Mouse (Mus musculus) left cerebral cortex, postnatal 10 days (tissue): ENCODE results near the gene Olfr314. TPM values are rescaled to one million over a fixed set of nuclear protein-coding genes. Genes with fewer than 3 reads are reported as not detected.
A peak's percentile ranks its signal among the peaks of the same experiment; 100 is the strongest.
"Not testable (repeated sequence)": the region's sequence is repeated elsewhere in the genome, so short reads cannot be mapped to it uniquely, and the experiment has no call there.

ENCODE experiments used
- DNase-seq, 2 experiments: peaks; one replicate each; pipeline ENCODE4 v3.0.0; 2021 to 2022; ENCODE audit warnings: low spot score in 2 of 2, mixed read lengths in 1 of 2; ENCODE audit errors: extremely low spot score in 1 of 2
- intact Hi-C: fragments of 180-260 bp; cut with DNase I; formaldehyde crosslinking; loops from one replicate; pipeline ENCODE4 v1.15.1; 2025
- total RNA-seq, 2 experiments: library from RNA; stranded (reverse); gene quantifications; 2 replicates each; pipeline ENCODE4 v1.2.3; 2021

Gene Olfr314
- total RNA-seq, result not detected

- intact Hi-C loops, result no loop called here
- DNase-seq, result no peak
These were observed at the start of gene Olfr314 for GRCm38 (mm10) chr11:58782480-58783089. Gene Olfr314 (plus strand): TSS chr11:58782952.

GRCm38 (mm10) chr11:58733372-58733771 lies 49.4 kb upstream of the Olfr314 start:
- peak in 1 of 2 experiments; percentile 65 for DNase-seq
- intact Hi-C loops, result no loop called here

GRCm38 (mm10) chr11:58738792-58739262 lies 43.9 kb upstream of the Olfr314 start, which contains the start of gene Olfr317:
Gene Olfr317 (minus strand): TSS chr11:58739212.
- intact Hi-C loops, result no loop called here

GRCm38 (mm10) chr11:58751096-58751495 lies 31.7 kb upstream of the Olfr314 start:
- DNase-seq, result peak; percentile 18 to 49
- intact Hi-C loops, result not testable (repeated sequence)

More at GRCm38 (mm10) chr11:58738792-58739262, 43.9 kb upstream of the Olfr314 start, which contains the start of gene Olfr317:
- no peak for DNase-seq

GRCm38 (mm10) chr11:58752434-58752833 lies 30.3 kb upstream of the Olfr314 start, which contains the start of gene Olfr316:
Gene Olfr316 (plus strand): TSS chr11:58752734.
- DNase-seq, result no peak
- intact Hi-C loops, result no loop called here

GRCm38 (mm10) chr11:58772888-58773287 lies 9.9 kb upstream of the Olfr314 start, which contains the start of gene Olfr315:
Gene Olfr315 (plus strand): TSS chr11:58773188.
- intact Hi-C loops, result no loop called here
- DNase-seq, result no peak

- DNase-seq, result no peak
- intact Hi-C loops, result no loop called here
These were observed 1.4 kb downstream of the Olfr314 start for GRCm38 (mm10) chr11:58784182-58784581.

- no peak for DNase-seq
- intact Hi-C loops, result no loop called here
These were observed 4.9 kb downstream of the Olfr314 start for GRCm38 (mm10) chr11:58787651-58788050.

- intact Hi-C loops, result no loop called here
- DNase-seq, result no peak
These were observed 5.6 kb downstream of the Olfr314 start for GRCm38 (mm10) chr11:58788346-58788745.

GRCm38 (mm10) chr11:58789532-58789931 lies 6.8 kb downstream of the Olfr314 start:
- DNase-seq, result no peak
- intact Hi-C loops, result no loop called here

- no peak for DNase-seq
- intact Hi-C loops, result no loop called here
These were observed 7.3 kb downstream of the Olfr314 start for GRCm38 (mm10) chr11:58790053-58790452.

GRCm38 (mm10) chr11:58790646-58791045 lies 7.9 kb downstream of the Olfr314 start:
- DNase-seq, result no peak
- intact Hi-C loops, result no loop called here

GRCm38 (mm10) chr11:58795856-58796255 lies 13.1 kb downstream of the Olfr314 start:
- intact Hi-C loops, result no loop called here
- no peak for DNase-seq

- intact Hi-C loops, result no loop called here
These were observed 14.1 kb downstream of the Olfr314 start for GRCm38 (mm10) chr11:58796850-58797249.

GRCm38 (mm10) chr11:58799747-58800146 lies 17.0 kb downstream of the Olfr314 start:
- intact Hi-C loops, result no loop called here
- DNase-seq, result no peak

More at GRCm38 (mm10) chr11:58796850-58797249, 14.1 kb downstream of the Olfr314 start:
- DNase-seq, result peak; percentile 54 to 57

GRCm38 (mm10) chr11:58801558-58802228 lies 18.9 kb downstream of the Olfr314 start, which contains the start of gene Fam183b:
Gene Fam183b (minus strand): TSS chr11:58801960.
- intact Hi-C loops, result no loop called here
- DNase-seq, result peak; percentile 34 to 37

- DNase-seq, result no peak
- intact Hi-C loops, result no loop called here
These were observed 21.1 kb downstream of the Olfr314 start for GRCm38 (mm10) chr11:58803871-58804270.

GRCm38 (mm10) chr11:58804393-58804792 lies 21.6 kb downstream of the Olfr314 start:
- no peak for DNase-seq
- intact Hi-C loops, result no loop called here

GRCm38 (mm10) chr11:58812001-58812400 lies 29.2 kb downstream of the Olfr314 start:
- intact Hi-C loops, result no loop called here
- no peak for DNase-seq

- DNase-seq, intact Hi-C loops: not testable (repeated sequence)
These were observed 31.9 kb downstream of the Olfr314 start, which contains the start of gene Olfr313 for GRCm38 (mm10) chr11:58814700-58815099. Gene Olfr313 (plus strand): TSS chr11:58815000.
